Mouse (Mus musculus): Measurements from ENCODE around the gene Pdia4. TPM values are rescaled to one million over a fixed set of nuclear protein-coding genes. Genes with fewer than 3 reads are reported as not detected.
A peak's percentile ranks its signal among the peaks of the same experiment; 100 is the strongest.
"Not testable (repeated sequence)": the region's sequence is repeated elsewhere in the genome, so short reads cannot be mapped to it uniquely, and the experiment has no call there.

Pdia4 gene
- polyA plus RNA-seq, 1 experiment from 2014 or later, result 304 TPM

- peak; percentile 82 for ATAC-seq
- Histone ChIP-seq H3K4me1 (replicated peaks) (no peaks in the 10 kb centered on the region), H3K9ac (peak overlapping the region; percentile 42), H3K4me2 (replicated peaks) (peak overlapping the region; percentile 52), H3K36me3 (no peaks in the 10 kb centered on the region), H3K27me3 (replicated peaks) (no peaks in the 10 kb centered on the region), H3K4me3 (replicated peaks) (peak overlapping the region; percentile 44), H3K27ac (peak overlapping the region; percentile 66), H3K9me3 (no peaks in the 10 kb centered on the region)
- WGBS, result under 1% methylated on average over 21 of the region's 21 CpGs
Observed at GRCm38 (mm10) chr6:47781091-47781968, 31.9 kb downstream of the Pdia4 start.

- H3K4me1 ChIP-seq (replicated peaks), result no peaks in the 10 kb centered on the region
- H3K4me2 ChIP-seq (replicated peaks), result peak overlapping the region; percentile 28
- H3K27ac ChIP-seq, result no peak overlapping the region
- H3K9ac ChIP-seq, result no peak overlapping the region
- peak; percentile 48 for ATAC-seq
- no peaks in the 10 kb centered on the region for H3K27me3 ChIP-seq (replicated peaks)
- no peaks in the 10 kb centered on the region for H3K9me3 ChIP-seq
- peak overlapping the region; percentile 44 for H3K4me3 ChIP-seq (replicated peaks)
- 9% methylated on average over 2 of the region's 2 CpGs for WGBS
- no peaks in the 10 kb centered on the region for H3K36me3 ChIP-seq
Observed at GRCm38 (mm10) chr6:47780576-47781013, 32.6 kb downstream of the Pdia4 start.

- 47% methylated on average over 9 of the region's 19 CpGs for WGBS
- H3K27ac ChIP-seq; H3K9me3 ChIP-seq; ATAC-seq; H3K36me3 ChIP-seq; H3K27me3 ChIP-seq (replicated peaks); H3K9ac ChIP-seq; H3K4me1 ChIP-seq (replicated peaks): not testable (repeated sequence)
- peak overlapping the region; percentile 22 for H3K4me3 ChIP-seq (replicated peaks)
- H3K4me2 ChIP-seq (replicated peaks), result peak overlapping the region; percentile 43
Observed at GRCm38 (mm10) chr6:47771760-47772159, 41.5 kb downstream of the Pdia4 start.

- not testable (repeated sequence) for H3K9ac ChIP-seq; H3K4me3 ChIP-seq (replicated peaks); H3K4me1 ChIP-seq (replicated peaks); H3K9me3 ChIP-seq; H3K36me3 ChIP-seq; H3K27ac ChIP-seq; H3K27me3 ChIP-seq (replicated peaks); ATAC-seq; H3K4me2 ChIP-seq (replicated peaks)
- WGBS, result 85% methylated on average over 12 of the region's 12 CpGs
Observed at GRCm38 (mm10) chr6:47771113-47771512, 42.1 kb downstream of the Pdia4 start.

- H3K36me3 ChIP-seq; H3K27me3 ChIP-seq (replicated peaks); H3K4me2 ChIP-seq (replicated peaks); H3K4me3 ChIP-seq (replicated peaks); H3K9me3 ChIP-seq; ATAC-seq; H3K4me1 ChIP-seq (replicated peaks); H3K9ac ChIP-seq; H3K27ac ChIP-seq: not testable (repeated sequence)
- 66% methylated on average over 4 of the region's 4 CpGs for WGBS
Observed at GRCm38 (mm10) chr6:47769861-47770260, 43.4 kb downstream of the Pdia4 start.

- 61% methylated on average over 4 of the region's 12 CpGs for WGBS
- not testable (repeated sequence) for H3K9ac ChIP-seq; H3K36me3 ChIP-seq; H3K4me1 ChIP-seq (replicated peaks); H3K27ac ChIP-seq; H3K9me3 ChIP-seq; H3K4me2 ChIP-seq (replicated peaks); H3K27me3 ChIP-seq (replicated peaks); H3K4me3 ChIP-seq (replicated peaks); ATAC-seq
Observed at GRCm38 (mm10) chr6:47768520-47768919, 44.7 kb downstream of the Pdia4 start.

GRCm38 (mm10) chr6:47767355-47767754, 45.9 kb downstream of the Pdia4 start:
- not testable (repeated sequence) for H3K4me3 ChIP-seq (replicated peaks); H3K9ac ChIP-seq; H3K4me2 ChIP-seq (replicated peaks); H3K27me3 ChIP-seq (replicated peaks); H3K36me3 ChIP-seq; H3K27ac ChIP-seq; H3K4me1 ChIP-seq (replicated peaks); H3K9me3 ChIP-seq
- WGBS, result 65% methylated on average over 7 of the region's 20 CpGs
- peak; percentile 39; the same call in 1 of the 2 replicates for ATAC-seq

GRCm38 (mm10) chr6:47762686-47763085, 50.5 kb downstream of the Pdia4 start:
- ATAC-seq; H3K36me3 ChIP-seq; H3K4me2 ChIP-seq (replicated peaks); H3K9ac ChIP-seq; H3K9me3 ChIP-seq; H3K27ac ChIP-seq; H3K4me1 ChIP-seq (replicated peaks); H3K27me3 ChIP-seq (replicated peaks); H3K4me3 ChIP-seq (replicated peaks): not testable (repeated sequence)
- WGBS, result 70% methylated on average over 9 of the region's 10 CpGs

GRCm38 (mm10) chr6:47759406-47759805, 53.8 kb downstream of the Pdia4 start:
- not testable (repeated sequence) for H3K36me3 ChIP-seq
- 86% methylated on average over 14 of the region's 16 CpGs for WGBS

GRCm38 (mm10) chr6:47757849-47758248, 55.4 kb downstream of the Pdia4 start:
- H3K4me3 ChIP-seq (replicated peaks), result peak overlapping the region; percentile 21; the same call in 1 of the 2 replicates
- H3K4me1 ChIP-seq (replicated peaks), result not testable (repeated sequence)
- under 1% methylated on average over 29 of the region's 38 CpGs for WGBS

More at GRCm38 (mm10) chr6:47759406-47759805, 53.8 kb downstream of the Pdia4 start:
- H3K4me2 ChIP-seq (replicated peaks); H3K4me1 ChIP-seq (replicated peaks); H3K4me3 ChIP-seq (replicated peaks); H3K9ac ChIP-seq; ATAC-seq; H3K27me3 ChIP-seq (replicated peaks); H3K27ac ChIP-seq; H3K9me3 ChIP-seq: not testable (repeated sequence)

GRCm38 (mm10) chr6:47757429-47757828, 55.8 kb downstream of the Pdia4 start:
- ATAC-seq; H3K9me3 ChIP-seq; H3K27ac ChIP-seq; H3K4me2 ChIP-seq (replicated peaks); H3K9ac ChIP-seq; H3K36me3 ChIP-seq; H3K4me1 ChIP-seq (replicated peaks); H3K27me3 ChIP-seq (replicated peaks); H3K4me3 ChIP-seq (replicated peaks): not testable (repeated sequence)
- 20% methylated on average over 7 of the region's 22 CpGs for WGBS

More at GRCm38 (mm10) chr6:47757849-47758248, 55.4 kb downstream of the Pdia4 start:
- H3K27me3 ChIP-seq (replicated peaks); H3K36me3 ChIP-seq; H3K9ac ChIP-seq; H3K9me3 ChIP-seq; ATAC-seq; H3K27ac ChIP-seq: not testable (repeated sequence)
- peak overlapping the region; percentile 46 for H3K4me2 ChIP-seq (replicated peaks)

GRCm38 (mm10) chr6:47753144-47753543, 60.1 kb downstream of the Pdia4 start:
- not testable (repeated sequence) for H3K27ac ChIP-seq; H3K27me3 ChIP-seq (replicated peaks); H3K36me3 ChIP-seq; H3K4me2 ChIP-seq (replicated peaks); H3K9ac ChIP-seq; ATAC-seq; H3K4me1 ChIP-seq (replicated peaks); H3K9me3 ChIP-seq; H3K4me3 ChIP-seq (replicated peaks)
- under 1% methylated on average over 13 of the region's 44 CpGs for WGBS

- H3K9me3 ChIP-seq; H3K27me3 ChIP-seq (replicated peaks); ATAC-seq; H3K27ac ChIP-seq; H3K9ac ChIP-seq; H3K36me3 ChIP-seq; H3K4me1 ChIP-seq (replicated peaks): not testable (repeated sequence)
- Histone ChIP-seq H3K4me2 (replicated peaks) (peak overlapping the region; percentile 52), H3K4me3 (replicated peaks) (peak overlapping the region; percentile 26)
- 12% methylated on average over 15 of the region's 25 CpGs for WGBS
Observed at GRCm38 (mm10) chr6:47748306-47748705, 64.9 kb downstream of the Pdia4 start.
